Mouse (Mus musculus) c-Kit-positive CD71-negative TER-119-negative erythroid progenitor cells, embryonic 14.5 days (primary cell): Measurements from ENCODE around the gene Brd3os.
A peak's percentile ranks its signal among the peaks of the same experiment; 100 is the strongest.

Source experiments
- DNase-seq: peaks from one replicate; pipeline ENCODE4 v3.0.0-alpha.2; 2013; ENCODE audit warnings: low read depth

Gene Brd3os

GRCm38 (mm10) chr2:27469292-27469990 is 27.3 kb downstream of the Brd3os start:
- no peak for DNase-seq

- DNase-seq, result no peak
Observed at GRCm38 (mm10) chr2:27469991-27470355, 27.8 kb downstream of the Brd3os start.

- DNase-seq, result no peak
Observed at GRCm38 (mm10) chr2:27470535-27470934, 28.4 kb downstream of the Brd3os start.

- DNase-seq, result no peak
Observed at GRCm38 (mm10) chr2:27471170-27471584, 29.1 kb downstream of the Brd3os start.

GRCm38 (mm10) chr2:27473061-27473765 is 31.1 kb downstream of the Brd3os start:
- no peak for DNase-seq

- DNase-seq, result no peak
Observed at GRCm38 (mm10) chr2:27473911-27474310, 31.8 kb downstream of the Brd3os start.

- DNase-seq, result no peak
Observed at GRCm38 (mm10) chr2:27474621-27475484, 32.7 kb downstream of the Brd3os start.

GRCm38 (mm10) chr2:27475495-27476302 is 33.6 kb downstream of the Brd3os start:
- peak; percentile 79 for DNase-seq

GRCm38 (mm10) chr2:27476303-27477192 is 34.4 kb downstream of the Brd3os start:
- DNase-seq, result no peak

GRCm38 (mm10) chr2:27479821-27480220 is 37.7 kb downstream of the Brd3os start:
- no peak for DNase-seq

GRCm38 (mm10) chr2:27480367-27480766 is 38.2 kb downstream of the Brd3os start:
- DNase-seq, result no peak

GRCm38 (mm10) chr2:27482265-27482861 is 40.2 kb downstream of the Brd3os start:
- DNase-seq, result no peak

GRCm38 (mm10) chr2:27486725-27487124 is 44.6 kb downstream of the Brd3os start:
- DNase-seq, result no peak

- peak; percentile 48 for DNase-seq
Observed at GRCm38 (mm10) chr2:27487336-27488049, 45.4 kb downstream of the Brd3os start.

GRCm38 (mm10) chr2:27488362-27488761 is 46.2 kb downstream of the Brd3os start:
- DNase-seq, result no peak

- no peak for DNase-seq
Observed at GRCm38 (mm10) chr2:27490939-27491338, 48.8 kb downstream of the Brd3os start.
